Comparison of ENCODE assay signal across 21 mouse cellular contexts in the genomic region with DNA sequence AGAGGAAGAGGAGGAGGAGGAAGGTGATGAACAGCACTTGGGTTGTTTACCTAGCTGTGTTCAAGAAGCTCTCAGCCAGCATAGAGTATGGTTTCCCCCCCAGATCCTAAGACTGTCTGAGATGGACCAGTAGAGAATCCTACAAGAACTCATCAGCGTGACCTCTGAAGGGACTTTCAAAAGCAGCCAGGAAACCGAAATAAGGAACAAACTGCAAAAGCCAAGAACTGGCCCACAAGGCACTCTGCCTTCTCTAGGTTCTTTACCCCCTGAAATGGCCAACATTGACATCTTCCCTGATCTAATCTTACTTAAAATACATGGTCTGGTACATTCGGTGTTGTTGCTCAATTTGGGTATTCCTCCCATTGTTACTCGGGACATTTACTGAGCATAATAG.
"Had no signal": no experiment of that assay in that cellular context is flagged by ENCODE, and none has a peak within 500 bp of the region (broad histone marks: within the 10 kb centered on the region; RNA-seq: fewer than 3 reads in every experiment).

No protein-coding gene starts in this region.

- ATAC-seq: midbrain, embryonic 16.5 days had no signal

- H3K27me3 ChIP-seq: midbrain, embryonic 12.5 days; neural tube, embryonic 13.5 days; neural tube, embryonic 15.5 days; stomach, embryonic 15.5 days had no signal

- H3K9me3 ChIP-seq: midbrain, embryonic 10.5 days; midbrain, embryonic 12.5 days; neural tube, embryonic 13.5 days; neural tube, embryonic 15.5 days; stomach, embryonic 15.5 days had no signal

- H3K36me3 ChIP-seq: midbrain, embryonic 10.5 days; midbrain, embryonic 12.5 days; neural tube, embryonic 13.5 days; neural tube, embryonic 15.5 days; stomach, embryonic 15.5 days had no signal

- DNase-seq: lung, adult 18-20 months; lung, embryonic 14.5 days; lung, postnatal 10 days; lung, postnatal 4 days; midbrain, embryonic 14.5 days; retina, postnatal 1 day; right cerebral cortex, adult 18-20 months; right cerebral cortex, postnatal 25 days; right cerebral cortex, postnatal 4 days; spleen, adult 18-20 months; thymus, adult 2 months; thymus, postnatal 25 days; thymus, postnatal 4 days had no signal

- H3K4me2 ChIP-seq: lung, embryonic 14.5 days; midbrain, embryonic 12.5 days; neural tube, embryonic 13.5 days; neural tube, embryonic 15.5 days; stomach, embryonic 15.5 days had no signal

- H3K27ac ChIP-seq: midbrain, embryonic 10.5 days; midbrain, embryonic 12.5 days; neural tube, embryonic 13.5 days; neural tube, embryonic 15.5 days; stomach, embryonic 15.5 days; stomach, postnatal 0 days had no signal

- H3K9ac ChIP-seq: lung, embryonic 14.5 days; midbrain, embryonic 12.5 days; neural tube, embryonic 13.5 days; neural tube, embryonic 15.5 days; stomach, embryonic 15.5 days had no signal

- H3K4me3 ChIP-seq: midbrain, embryonic 10.5 days; midbrain, embryonic 12.5 days; myocyte; neural tube, embryonic 13.5 days; neural tube, embryonic 15.5 days; stomach, embryonic 15.5 days had no signal

- H3K4me1 ChIP-seq: midbrain, embryonic 10.5 days; midbrain, embryonic 12.5 days; neural tube, embryonic 13.5 days; neural tube, embryonic 15.5 days; stomach, embryonic 15.5 days had no signal
